Mouse (Mus musculus) heart, adult 2 months (tissue): Measurements from ENCODE around the gene Stxbp5.

Experiments used
- CTCF ChIP-seq: fragments of 200-600 bp; IDR thresholded peaks from 2 replicates; pipeline ENCODE4 v1.8.1; 2022; ENCODE audit warnings: antibody characterized with exemption, mild to moderate bottlenecking, moderate library complexity
- EP300 ChIP-seq: fragments of 200-500 bp; IDR thresholded peaks from 2 replicates; pipeline ENCODE4 v1.6.1; 2011; ENCODE audit warnings: low read depth, low read length, control low read depth; ENCODE audit not compliant: insufficient read depth
- POLR2A ChIP-seq: fragments of 200-500 bp; IDR thresholded peaks from 2 replicates; pipeline ENCODE4 v1.6.1; 2011; ENCODE audit warnings: mild to moderate bottlenecking, low read depth, low read length, control low read depth; ENCODE audit not compliant: insufficient read depth

DNA sequence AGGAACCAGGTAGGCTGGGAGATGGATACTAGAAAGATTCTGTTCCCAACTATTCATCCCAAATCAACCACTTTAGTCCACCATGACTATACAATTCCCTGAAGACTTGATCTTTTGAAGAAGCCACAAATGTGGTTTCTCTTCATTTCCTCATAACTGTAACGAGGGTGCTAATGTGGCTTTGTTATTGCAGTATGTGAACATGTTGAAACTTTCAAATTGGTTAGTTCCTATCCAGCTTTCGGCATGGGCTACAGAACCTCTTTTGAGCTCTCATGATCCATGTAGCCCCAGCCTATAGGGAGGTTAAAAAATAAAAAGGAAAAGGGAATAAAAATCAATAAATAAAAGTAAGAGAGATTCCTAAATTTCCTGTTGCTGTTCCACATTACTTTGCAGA is 6.6 kb upstream of the Stxbp5 start:
- no peak for TF ChIP-seq CTCF
- no peak for TF ChIP-seq POLR2A
- no peak for TF ChIP-seq EP300
